Mouse (Mus musculus) ES-Bruce4 (cell line): ENCODE results near the gene Ston2. TPM values are rescaled to one million over a fixed set of nuclear protein-coding genes. Genes with fewer than 3 reads are reported as not detected.

Source experiments
- H3K27ac ChIP-seq: 2 replicates; pipeline ENCODE4 v1.5.1; 2012; ENCODE audit warnings: low read length, inconsistent platforms; ENCODE audit not compliant: insufficient read depth
- H3K27me3 ChIP-seq: 2 replicates; pipeline ENCODE4 v1.6.1; 2012; ENCODE audit warnings: mild to moderate bottlenecking, low read length, inconsistent platforms; ENCODE audit not compliant: control insufficient read depth, poor library complexity, insufficient read depth, severe bottlenecking
- H3K36me3 ChIP-seq: 2 replicates; pipeline ENCODE4 v1.6.1; 2012; ENCODE audit warnings: inconsistent platforms, mild to moderate bottlenecking, low read length, moderate library complexity; ENCODE audit not compliant: control insufficient read depth, poor library complexity, insufficient read depth, severe bottlenecking
- H3K4me1 ChIP-seq: one replicate; pipeline ENCODE4 v1.8.1; 2011; ENCODE audit warnings: low read length; ENCODE audit not compliant: control insufficient read depth, insufficient read depth
- H3K4me3 ChIP-seq: 2 replicates; pipeline ENCODE4 v1.5.1; 2011; ENCODE audit warnings: low read depth, mild to moderate bottlenecking, low read length
- H3K9ac ChIP-seq: 2 replicates; pipeline ENCODE4 v1.6.1; 2012; ENCODE audit warnings: low read depth, mild to moderate bottlenecking, inconsistent platforms; ENCODE audit not compliant: poor library complexity, severe bottlenecking
- H3K9me3 ChIP-seq: replicated peaks from 2 replicates; pipeline ENCODE4 v1.6.1; 2012; ENCODE audit warnings: mild to moderate bottlenecking, low read length, inconsistent platforms; ENCODE audit not compliant: control insufficient read depth, poor library complexity, insufficient read depth, severe bottlenecking
- CTCF ChIP-seq: IDR thresholded peaks from one replicate; pipeline ENCODE4 v1.8.1; 2011; ENCODE audit warnings: low read depth, low read length
- EP300 ChIP-seq: IDR thresholded peaks from 2 replicates; pipeline ENCODE4 v1.6.1; 2011; ENCODE audit warnings: low read depth, low read length; ENCODE audit not compliant: insufficient read depth
- POLR2A ChIP-seq: IDR thresholded peaks from one replicate; pipeline ENCODE4 v1.8.1; 2011; ENCODE audit warnings: low read length; ENCODE audit not compliant: insufficient read depth
- polyA plus RNA-seq: library from polyadenylated mRNA; stranded (reverse); fragments of >200 nt; gene quantifications from 2 replicates; pipeline ENCODE4 v1.2.4, GENCODE M21; 2011; ENCODE audit warnings: low read depth; ENCODE audit not compliant: missing spikeins, insufficient read depth, insufficient read length

Gene Ston2
- polyA plus RNA-seq, 1 experiment = 21.8 TPM

GRCm38 (mm10) chr12:91645361-91646123, 142.6 kb downstream of the Ston2 start:
- no peaks in the 10 kb centered on the region for H3K36me3 ChIP-seq
- H3K4me3 ChIP-seq = no peak overlapping the region
- no peaks in the 10 kb centered on the region for H3K27me3 ChIP-seq
- TF ChIP-seq CTCF = no peak
- no peak for TF ChIP-seq POLR2A
- no peak for TF ChIP-seq EP300
- no peak overlapping the region for H3K9ac ChIP-seq
- no peaks in the 10 kb centered on the region for H3K9me3 ChIP-seq
- H3K27ac ChIP-seq = no peak overlapping the region
- H3K4me1 ChIP-seq = peaks cover 3% of the 10 kb centered on the region

- Histone ChIP-seq H3K4me3 (no peak overlapping the region), H3K27ac (no peak overlapping the region), H3K27me3 (no peaks in the 10 kb centered on the region), H3K9me3 (no peaks in the 10 kb centered on the region), H3K36me3 (peaks cover 15% of the 10 kb centered on the region), H3K9ac (no peak overlapping the region), H3K4me1 (peaks cover 3% of the 10 kb centered on the region)
- TF ChIP-seq CTCF (no peak), POLR2A (no peak), EP300 (no peak)
These were observed 145.0 kb downstream of the Ston2 start for GRCm38 (mm10) chr12:91643221-91643620.

- no peak overlapping the region for H3K27ac ChIP-seq
- H3K4me1 ChIP-seq = peaks cover 3% of the 10 kb centered on the region
- H3K4me3 ChIP-seq = no peak overlapping the region
- TF ChIP-seq CTCF = no peak
- no peak for TF ChIP-seq POLR2A
- TF ChIP-seq EP300 = no peak
- no peaks in the 10 kb centered on the region for H3K27me3 ChIP-seq
- H3K9me3 ChIP-seq = no peaks in the 10 kb centered on the region
- peaks cover 15% of the 10 kb centered on the region for H3K36me3 ChIP-seq
- H3K9ac ChIP-seq = no peak overlapping the region
These were observed 145.6 kb downstream of the Ston2 start for GRCm38 (mm10) chr12:91642426-91643093.

GRCm38 (mm10) chr12:91641631-91642141, 146.5 kb downstream of the Ston2 start:
- Histone ChIP-seq H3K9ac (no peak overlapping the region), H3K27ac (no peak overlapping the region), H3K4me1 (peaks cover 3% of the 10 kb centered on the region), H3K36me3 (peaks cover 15% of the 10 kb centered on the region), H3K27me3 (no peaks in the 10 kb centered on the region), H3K4me3 (no peak overlapping the region), H3K9me3 (no peaks in the 10 kb centered on the region)
- no peak for TF ChIP-seq CTCF
- TF ChIP-seq EP300 = no peak
- no peak for TF ChIP-seq POLR2A

GRCm38 (mm10) chr12:91641133-91641532, 147.1 kb downstream of the Ston2 start:
- H3K9ac ChIP-seq = no peak overlapping the region
- no peak overlapping the region for H3K4me3 ChIP-seq
- H3K27ac ChIP-seq = no peak overlapping the region
- H3K9me3 ChIP-seq = no peaks in the 10 kb centered on the region
- TF ChIP-seq CTCF (no peak), EP300 (no peak), POLR2A (no peak)
- peaks cover 15% of the 10 kb centered on the region for H3K36me3 ChIP-seq
- H3K4me1 ChIP-seq = peaks cover 3% of the 10 kb centered on the region
- no peaks in the 10 kb centered on the region for H3K27me3 ChIP-seq

- TF ChIP-seq CTCF (no peak), EP300 (no peak), POLR2A (no peak)
- Histone ChIP-seq H3K36me3 (peaks cover 15% of the 10 kb centered on the region), H3K4me1 (peaks cover 3% of the 10 kb centered on the region), H3K9me3 (no peaks in the 10 kb centered on the region), H3K9ac (no peak overlapping the region), H3K4me3 (no peak overlapping the region), H3K27ac (no peak overlapping the region), H3K27me3 (no peaks in the 10 kb centered on the region)
These were observed 147.5 kb downstream of the Ston2 start for GRCm38 (mm10) chr12:91640712-91641111.
